Mouse (Mus musculus) left cerebral cortex, postnatal 14 days (tissue): ENCODE measurements at regions not wholly inside any gene's neighbourhood (a gene's known extent, or its start where the extent isn't known, plus 50 kb on each side); places are given as distances from the start of the nearest gene placed in this dataset.
A peak's percentile ranks its signal among the peaks of the same experiment; 100 is the strongest.

ENCODE experiments used
- DNase-seq, 2 experiments: peaks; one replicate each; pipeline ENCODE4 v3.0.0; 2021 to 2022; ENCODE audit warnings: low spot score in 2 of 2, mixed read lengths in 1 of 2
- intact Hi-C: fragments of 180-260 bp; cut with DNase I; formaldehyde crosslinking; loops from one replicate; pipeline ENCODE4 v1.15.1; 2025

- DNase-seq: no peak
- intact Hi-C loops: no loop called here
Measured at GRCm38 (mm10) chr14:55301996-55302395, 80.2 kb downstream of the Dhrs2 start.

GRCm38 (mm10) chr14:55313615-55314014 lies 91.8 kb downstream of the Dhrs2 start:
- intact Hi-C loops: no loop called here
- no peak for DNase-seq

- intact Hi-C loops: no loop called here
- DNase-seq: no peak
Measured at GRCm38 (mm10) chr14:55323897-55324296, 102.1 kb downstream of the Dhrs2 start.

- intact Hi-C loops: no loop called here
- DNase-seq: no peak
Measured at GRCm38 (mm10) chr14:55324335-55324734, 102.5 kb downstream of the Dhrs2 start.

- intact Hi-C loops: no loop called here
- no peak for DNase-seq
Measured at GRCm38 (mm10) chr14:55333812-55334211, 112.0 kb downstream of the Dhrs2 start.

- intact Hi-C loops: no loop called here
- DNase-seq: no peak
Measured at GRCm38 (mm10) chr14:55334305-55334704, 112.5 kb downstream of the Dhrs2 start.

GRCm38 (mm10) chr14:55335586-55335985 lies 113.8 kb downstream of the Dhrs2 start:
- no peak for DNase-seq
- intact Hi-C loops: no loop called here

GRCm38 (mm10) chr14:55336451-55337195 lies 114.8 kb downstream of the Dhrs2 start:
- intact Hi-C loops: no loop called here
- DNase-seq: peak; percentile 17 to 64

GRCm38 (mm10) chr14:55338010-55338409 lies 116.2 kb downstream of the Dhrs2 start:
- intact Hi-C loops: no loop called here
- DNase-seq: no peak

GRCm38 (mm10) chr14:55338500-55338899 lies 116.7 kb downstream of the Dhrs2 start:
- peak in 1 of 2 experiments; percentile 13 for DNase-seq
- intact Hi-C loops: no loop called here

- no peak for DNase-seq
- intact Hi-C loops: no loop called here
Measured at GRCm38 (mm10) chr14:55339036-55339614, 117.3 kb downstream of the Dhrs2 start.

- intact Hi-C loops: no loop called here
- no peak for DNase-seq
Measured at GRCm38 (mm10) chr14:55343341-55343740, 121.5 kb downstream of the Dhrs2 start.

- intact Hi-C loops: no loop called here
- no peak for DNase-seq
Measured at GRCm38 (mm10) chr14:55343914-55344313, 122.1 kb downstream of the Dhrs2 start.

GRCm38 (mm10) chr14:55345091-55345490 lies 123.3 kb downstream of the Dhrs2 start:
- intact Hi-C loops: loop anchor here (1.0 kb wide), 1 partner anchor 42 kb away; no protein-coding TSS in a partner anchor
- no peak for DNase-seq

- intact Hi-C loops: no loop called here
- no peak for DNase-seq
Measured at GRCm38 (mm10) chr14:55348098-55348497, 126.3 kb downstream of the Dhrs2 start.

- no peak for DNase-seq
- intact Hi-C loops: no loop called here
Measured at GRCm38 (mm10) chr14:55357258-55357657, 121.3 kb upstream of the Dhrs4 start.

- no peak for DNase-seq
- intact Hi-C loops: no loop called here
Measured at GRCm38 (mm10) chr14:55358429-55358828, 120.1 kb upstream of the Dhrs4 start.

GRCm38 (mm10) chr14:55362316-55362715 lies 116.2 kb upstream of the Dhrs4 start:
- intact Hi-C loops: no loop called here
- DNase-seq: no peak

- DNase-seq: peak in 1 of 2 experiments; percentile 29
- intact Hi-C loops: no loop called here
Measured at GRCm38 (mm10) chr14:55362757-55363156, 115.8 kb upstream of the Dhrs4 start.

GRCm38 (mm10) chr14:55370384-55370783 lies 108.2 kb upstream of the Dhrs4 start:
- DNase-seq: no peak
- intact Hi-C loops: no loop called here

- peak in 1 of 2 experiments; percentile 8 for DNase-seq
Measured at GRCm38 (mm10) chr14:55372960-55373359, 105.6 kb upstream of the Dhrs4 start.

More at GRCm38 (mm10) chr14:55372960-55373359, 105.6 kb upstream of the Dhrs4 start:
- intact Hi-C loops: no loop called here
